Mouse (Mus musculus) heart, embryonic 10.5 days (tissue): ENCODE results near the gene Commd4. TPM values are rescaled to one million over a fixed set of nuclear protein-coding genes. Genes with fewer than 3 reads are reported as not detected.

Experiments used
- DNase-seq: peaks from one replicate; pipeline ENCODE4 v3.0.0-alpha.2; 2017; ENCODE audit warnings: low spot score
- H3K27ac ChIP-seq: fragments of 300-500 bp; sonication (generic); 2 replicates; pipeline ENCODE4 v1.5.1; 2016; ENCODE audit warnings: mild to moderate bottlenecking
- H3K27me3 ChIP-seq: fragments of 300-500 bp; sonication (generic); 2 replicates; pipeline ENCODE4 v1.6.1; 2016; ENCODE audit warnings: mild to moderate bottlenecking; ENCODE audit not compliant: poor library complexity, insufficient read depth, severe bottlenecking
- H3K36me3 ChIP-seq: fragments of 300-500 bp; sonication (generic); 2 replicates; pipeline ENCODE4 v1.6.1; 2016; ENCODE audit warnings: mild to moderate bottlenecking, moderate library complexity
- H3K4me1 ChIP-seq: fragments of 300-500 bp; sonication (generic); 2 replicates; pipeline ENCODE4 v1.6.1; 2016; ENCODE audit warnings: mild to moderate bottlenecking
- H3K4me3 ChIP-seq: fragments of 300-500 bp; sonication (generic); 2 replicates; pipeline ENCODE4 v1.5.1; 2016; ENCODE audit warnings: mild to moderate bottlenecking, moderate library complexity
- H3K9me3 ChIP-seq: fragments of 300-500 bp; sonication (generic); 2 replicates; pipeline ENCODE4 v1.6.1; 2016; ENCODE audit warnings: mild to moderate bottlenecking, moderate library complexity
- WGBS: fragments of 180-500 bp; shearing (Covaris S2); methylation state at CpG from one replicate; pipeline ENCODE4 v1.1.7; 2016; 5-methylcytosine and 5-hydroxymethylcytosine counted together
- polyA plus RNA-seq: library from polyadenylated mRNA; unstranded; fragments of >200 nt; fragmentation: Nextera tagmentation; extraction: Ambion mirVana; gene quantifications from 2 replicates; pipeline ENCODE4 v1.2.1, GENCODE M21; 2016

Gene Commd4
- polyA plus RNA-seq, 1 experiment from 2014 or later = 92.8 TPM

DNA sequence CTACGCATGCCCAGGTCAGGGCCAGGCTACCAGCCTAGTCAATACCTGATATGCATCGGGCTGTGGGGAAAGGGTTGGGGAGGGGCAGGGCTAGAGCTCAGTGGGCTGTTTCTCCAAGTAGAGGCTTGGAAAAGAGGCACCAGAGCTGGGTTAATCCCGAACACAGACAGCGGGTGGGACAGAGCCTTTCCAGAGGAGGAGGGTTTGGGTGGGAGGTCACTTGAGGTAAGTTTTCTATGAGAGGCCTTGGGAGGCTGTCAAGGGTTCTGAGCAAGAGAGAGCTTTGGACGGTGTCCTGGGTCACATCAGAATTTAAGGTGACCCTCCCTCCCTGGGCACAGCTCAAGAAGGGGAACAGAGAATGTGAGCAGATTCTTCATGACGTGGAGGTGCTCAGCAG is 19.6 kb downstream of the Commd4 start:
- H3K4me1 ChIP-seq = 0 out of 2 replicates have a peak, but pooled peaks cover 4% of the 10 kb centered on the region
- H3K27ac ChIP-seq = no peak overlapping the region
- H3K36me3 ChIP-seq = peaks cover 95% of the 10 kb centered on the region
- no peak for DNase-seq
- H3K27me3 ChIP-seq = no peaks in the 10 kb centered on the region
- no peak overlapping the region for H3K4me3 ChIP-seq
- no peaks in the 10 kb centered on the region for H3K9me3 ChIP-seq
- WGBS = 88% methylated on average over 6 of the region's 6 CpGs

GRCm38 (mm10) chr9:57137777-57138176 is 20.4 kb downstream of the Commd4 start:
- Histone ChIP-seq H3K27me3 (no peaks in the 10 kb centered on the region), H3K4me3 (no peak overlapping the region), H3K36me3 (peaks cover 88% of the 10 kb centered on the region), H3K4me1 (0 out of 2 replicates have a peak, but pooled peaks cover 4% of the 10 kb centered on the region), H3K27ac (no peak overlapping the region), H3K9me3 (no peaks in the 10 kb centered on the region)
- no peak for DNase-seq
- 86% methylated on average over 9 of the region's 9 CpGs for WGBS

- Histone ChIP-seq H3K27me3 (no peaks in the 10 kb centered on the region), H3K9me3 (no peaks in the 10 kb centered on the region), H3K36me3 (peaks cover 82% of the 10 kb centered on the region), H3K4me3 (no peak overlapping the region), H3K4me1 (0 out of 2 replicates have a peak, but pooled peaks cover 4% of the 10 kb centered on the region), H3K27ac (no peak overlapping the region)
- DNase-seq = no peak
- 86% methylated on average over 6 of the region's 6 CpGs for WGBS
Measured at GRCm38 (mm10) chr9:57137246-57137645, 20.9 kb downstream of the Commd4 start.

DNA sequence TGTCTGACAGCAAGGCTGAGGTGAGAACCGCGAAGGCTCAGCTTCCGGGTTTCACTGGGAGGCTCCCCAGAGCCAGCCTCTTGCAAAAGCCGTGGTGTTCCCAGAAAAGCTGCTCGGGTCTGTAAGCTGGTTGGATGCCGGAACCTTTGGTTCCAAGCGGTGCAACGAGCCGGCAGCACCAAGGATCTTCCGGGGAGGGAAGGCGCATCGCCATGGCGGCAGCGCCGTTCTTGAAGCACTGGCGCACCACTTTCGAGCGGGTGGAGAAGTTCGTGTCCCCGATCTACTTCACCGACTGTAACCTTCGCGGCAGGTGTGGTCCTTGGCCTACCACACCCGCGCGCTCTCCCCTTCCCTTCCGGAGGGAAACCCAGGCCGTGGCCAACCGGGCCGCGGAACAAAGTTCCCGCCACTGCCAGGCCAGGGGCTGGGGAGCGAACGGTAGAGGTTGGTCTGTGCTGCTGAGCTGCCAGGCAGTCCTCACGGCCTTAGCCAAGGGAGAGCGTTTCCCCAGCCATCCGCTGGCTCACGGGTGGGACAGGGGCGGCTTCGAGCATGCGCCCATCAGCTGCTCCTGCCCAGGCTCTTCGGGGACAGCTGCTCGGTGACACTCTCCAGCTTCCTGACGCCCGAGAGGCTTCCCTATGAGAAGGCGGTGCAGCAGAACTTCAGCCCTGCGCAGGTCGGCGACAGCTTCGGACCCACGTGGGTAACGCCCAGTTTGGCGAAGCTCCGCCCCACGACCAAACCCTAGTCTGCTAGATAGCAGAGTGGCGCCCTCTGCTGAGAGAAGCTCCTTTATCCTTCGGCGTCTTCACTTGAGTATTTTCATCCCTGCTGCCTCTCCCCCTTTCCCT is 27.3 kb downstream of the Commd4 start, which contains the start of gene Man2c1:
Gene Man2c1 (plus strand): TSS at position 114 of the 857 bp plus-strand sequence.
- H3K4me3 ChIP-seq = peak within 1 kb of the TSS; percentile 90
- no peaks in the 10 kb centered on the region for H3K9me3 ChIP-seq
- H3K4me1 ChIP-seq = peaks cover 13% of the 10 kb centered on the region
- H3K27me3 ChIP-seq = no peaks in the 10 kb centered on the region
- H3K27ac ChIP-seq = peak within 1 kb of the TSS; percentile 95
- H3K36me3 ChIP-seq = peaks cover 48% of the 10 kb centered on the region
- WGBS = under 1% methylated on average over 58 of the region's 58 CpGs
- peak; percentile 96 for DNase-seq

DNA sequence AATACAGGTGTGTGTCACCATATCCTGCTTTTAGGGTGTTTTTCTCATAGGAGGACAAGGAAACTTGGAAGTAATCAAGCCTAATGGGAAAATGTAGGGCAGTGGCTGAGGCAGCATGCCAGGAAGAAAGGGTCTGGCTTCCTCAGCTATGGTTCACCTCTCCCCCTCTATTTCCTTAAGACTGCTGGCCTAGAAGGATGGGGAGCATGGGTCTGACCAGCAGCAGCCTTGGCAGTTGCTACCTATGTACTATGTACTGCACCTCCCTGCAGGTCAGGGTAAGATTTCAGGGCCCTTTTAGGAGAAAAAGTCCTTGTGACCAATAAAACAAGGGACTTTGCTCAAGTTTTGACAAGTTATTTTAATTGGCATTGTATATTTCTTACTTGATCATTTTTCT is 28.5 kb downstream of the Commd4 start:
- DNase-seq = no peak
- Histone ChIP-seq H3K36me3 (peaks cover 48% of the 10 kb centered on the region), H3K4me1 (peaks cover 13% of the 10 kb centered on the region), H3K4me3 (peak overlapping the region; percentile 90), H3K27ac (no peak overlapping the region), H3K27me3 (no peaks in the 10 kb centered on the region), H3K9me3 (no peaks in the 10 kb centered on the region)

GRCm38 (mm10) chr9:57117261-57117755 is 40.8 kb downstream of the Commd4 start:
- Histone ChIP-seq H3K4me1 (peaks cover under 1% of the 10 kb centered on the region; the same call in 1 of the 2 replicates), H3K9me3 (no peaks in the 10 kb centered on the region), H3K27me3 (no peaks in the 10 kb centered on the region), H3K27ac (no peak overlapping the region), H3K36me3 (peaks cover 94% of the 10 kb centered on the region), H3K4me3 (no peak overlapping the region)
- peak; percentile 61 for DNase-seq
- 95% methylated on average over 13 of the region's 13 CpGs for WGBS

Other genes with a start within 250 kb of the Commd4 start
- gene Snx33, start 230.0 kb downstream of the Commd4 start, polyA plus RNA-seq = 8.0 and 8.1 TPM in 2 replicates
- 54.8 and 65.1 TPM in 2 replicates for gene Imp3, start 220.9 kb downstream of the Commd4 start, polyA plus RNA-seq
- 24.4 and 27.4 TPM in 2 replicates for gene Snupn, start 207.5 kb downstream of the Commd4 start, polyA plus RNA-seq
- gene Ptpn9, start 163.4 kb downstream of the Commd4 start, polyA plus RNA-seq = 15.6 and 23.4 TPM in 2 replicates
- gene Sin3a, start 86.3 kb downstream of the Commd4 start, polyA plus RNA-seq = 36.2 and 38.1 TPM in 2 replicates
- gene Man2c1, start 27.6 kb downstream of the Commd4 start, polyA plus RNA-seq = 73.7 and 78.3 TPM in 2 replicates
- 4.5 TPM in 2 replicates for gene Neil1, start 10.0 kb downstream of the Commd4 start, polyA plus RNA-seq
- gene Trcg1, start 78.2 kb upstream of the Commd4 start, polyA plus RNA-seq = not detected in 2 replicates
- gene 1700017B05Rik, start 104.3 kb upstream of the Commd4 start, polyA plus RNA-seq = 22.7 and 31.3 TPM in 2 replicates